Mouse (Mus musculus) intestine, postnatal 0 days (tissue): ENCODE data around the gene Nphp4. TPM values are rescaled to one million over a fixed set of nuclear protein-coding genes. Genes with fewer than 3 reads are reported as not detected.

ENCODE experiments used
- ATAC-seq: fragments of 200-750 bp; cut with Nextera tagmentation; 2 replicates; pipeline ENCODE4 v1.8.0; 2017; ENCODE audit warnings: mild to moderate bottlenecking, moderate TSS enrichment, moderate library complexity
- H3K27ac ChIP-seq: fragments of 300-500 bp; sonication (generic); 2 replicates; pipeline ENCODE4 v1.5.1; 2014; ENCODE audit warnings: mild to moderate bottlenecking, low read depth, low read length, moderate library complexity
- H3K27me3 ChIP-seq: fragments of 300-500 bp; sonication (generic); replicated peaks from 2 replicates; pipeline ENCODE4 v1.6.1; 2014; ENCODE audit warnings: low read length, mixed read lengths; ENCODE audit not compliant: control insufficient read depth, insufficient read depth
- H3K36me3 ChIP-seq: fragments of 300-500 bp; sonication (generic); 2 replicates; pipeline ENCODE4 v1.6.1; 2014; ENCODE audit warnings: mild to moderate bottlenecking, moderate library complexity; ENCODE audit not compliant: control insufficient read depth, insufficient read depth
- H3K4me1 ChIP-seq: fragments of 300-500 bp; sonication (generic); replicated peaks from 2 replicates; pipeline ENCODE4 v1.6.1; 2014; ENCODE audit warnings: antibody characterized with exemption, low read length, mixed read lengths; ENCODE audit not compliant: control insufficient read depth, insufficient read depth
- H3K4me2 ChIP-seq: fragments of 300-500 bp; sonication (generic); replicated peaks from 2 replicates; pipeline ENCODE4 v1.6.1; 2014; ENCODE audit warnings: low read depth, mild to moderate bottlenecking, moderate library complexity
- H3K4me3 ChIP-seq: fragments of 300-500 bp; sonication (generic); 2 replicates; pipeline ENCODE4 v1.5.1; 2014; ENCODE audit warnings: low read depth, low read length
- H3K9ac ChIP-seq: fragments of 300-500 bp; sonication (generic); 2 replicates; pipeline ENCODE4 v1.6.1; 2014; ENCODE audit warnings: mild to moderate bottlenecking, low read depth, low read length
- H3K9me3 ChIP-seq: fragments of 300-500 bp; sonication (generic); 2 replicates; pipeline ENCODE4 v1.6.1; 2016; ENCODE audit warnings: mixed run types; ENCODE audit not compliant: control insufficient read depth
- CTCF ChIP-seq: sonication (generic); IDR thresholded peaks from 2 replicates; pipeline ENCODE4 v1.5.1; 2016; ENCODE audit warnings: low read depth, mild to moderate bottlenecking, control low read depth, antibody characterized with exemption, moderate library complexity
- WGBS: fragments of 180-500 bp; shearing (Covaris S2); extraction: QIAGEN DNeasy Blood & Tissue Kit; methylation state at CpG from one replicate; pipeline ENCODE4 v1.1.7; 2014; 5-methylcytosine and 5-hydroxymethylcytosine counted together
- polyA plus RNA-seq: library from polyadenylated mRNA; unstranded; fragments of >200 nt; fragmentation: Nextera tagmentation; extraction: Ambion mirVana; gene quantifications from 2 replicates; pipeline ENCODE4 v1.2.1, GENCODE M21; 2015

Gene Nphp4
- polyA plus RNA-seq, 1 experiment from 2014 or later: 0.47 TPM

DNA sequence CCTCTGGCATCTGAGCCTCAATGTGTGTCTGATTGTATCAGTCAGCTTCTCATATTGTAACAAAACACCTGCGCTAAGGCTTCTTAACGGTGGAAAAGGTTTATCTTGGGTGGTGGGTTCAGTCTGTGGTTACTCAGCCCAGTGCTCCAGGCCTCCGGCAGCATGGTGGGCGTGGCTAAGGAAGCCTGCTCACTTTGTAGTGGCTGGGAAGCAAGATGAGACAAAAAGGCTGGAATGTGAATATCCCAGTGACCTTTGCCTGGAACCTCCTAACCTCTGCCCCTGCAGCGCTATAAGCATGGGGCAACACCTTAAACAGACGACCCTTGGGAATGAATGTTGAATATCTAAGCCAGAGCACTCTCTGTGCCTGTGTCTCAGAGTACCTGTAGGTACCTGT, 105.7 kb downstream of the Nphp4 start:
- 31% methylated on average over 6 of the region's 6 CpGs for WGBS
- Histone ChIP-seq H3K36me3 (no peaks in the 10 kb centered on the region), H3K27ac (no peak overlapping the region), H3K27me3 (no peaks in the 10 kb centered on the region), H3K9me3 (no peaks in the 10 kb centered on the region), H3K4me2 (no peak overlapping the region), H3K4me3 (no peak overlapping the region), H3K4me1 (no peaks in the 10 kb centered on the region), H3K9ac (no peak overlapping the region)
- no peak for ATAC-seq
- TF ChIP-seq CTCF: no peak

DNA sequence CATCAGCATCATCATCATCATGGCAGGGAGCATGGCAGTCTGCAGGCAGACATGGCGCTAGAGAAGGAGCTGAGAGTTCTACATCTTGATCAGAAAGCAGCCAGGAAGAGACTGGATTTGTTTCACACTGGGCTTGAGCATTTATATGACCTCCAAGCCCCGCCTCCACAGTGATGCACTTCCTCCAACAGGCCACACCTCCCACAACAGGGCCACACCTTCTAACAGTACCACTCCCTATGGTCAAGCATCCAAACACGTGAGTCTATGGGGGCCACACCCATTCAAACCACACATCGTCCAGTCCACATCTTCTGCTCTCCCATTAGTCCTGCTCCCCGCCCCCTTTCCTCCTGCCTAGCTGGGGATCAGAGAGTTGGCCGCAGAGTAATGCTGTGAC, 107.1 kb downstream of the Nphp4 start:
- no peak for TF ChIP-seq CTCF
- no peak overlapping the region for H3K4me2 ChIP-seq
- no peak overlapping the region for H3K27ac ChIP-seq
- no peaks in the 10 kb centered on the region for H3K4me1 ChIP-seq
- WGBS: 62% methylated on average over 6 of the region's 6 CpGs
- no peak overlapping the region for H3K9ac ChIP-seq
- H3K4me3 ChIP-seq: no peak overlapping the region
- H3K9me3 ChIP-seq: no peaks in the 10 kb centered on the region
- no peak for ATAC-seq
- H3K27me3 ChIP-seq: no peaks in the 10 kb centered on the region
- H3K36me3 ChIP-seq: no peaks in the 10 kb centered on the region

DNA sequence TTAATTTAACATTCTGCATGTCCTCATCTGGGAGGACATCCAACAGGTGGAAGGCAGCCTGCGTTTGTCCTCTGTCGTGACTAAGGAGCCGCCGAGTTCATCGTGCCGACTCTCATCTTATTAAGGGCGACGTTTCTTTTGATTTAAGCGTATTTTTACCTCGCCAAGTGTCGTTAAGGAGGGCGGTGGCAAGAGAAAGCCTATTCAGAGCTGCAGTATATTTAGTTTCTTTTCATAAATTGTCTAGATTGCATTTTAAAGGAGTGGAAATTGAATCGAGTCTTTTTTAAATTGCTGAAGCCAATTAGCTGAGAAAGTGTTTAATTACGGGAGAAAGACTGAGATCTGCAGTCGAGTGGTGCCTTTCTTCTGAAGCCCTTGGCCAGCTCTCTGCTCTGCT, 109.0 kb downstream of the Nphp4 start:
- ATAC-seq: no peak

DNA sequence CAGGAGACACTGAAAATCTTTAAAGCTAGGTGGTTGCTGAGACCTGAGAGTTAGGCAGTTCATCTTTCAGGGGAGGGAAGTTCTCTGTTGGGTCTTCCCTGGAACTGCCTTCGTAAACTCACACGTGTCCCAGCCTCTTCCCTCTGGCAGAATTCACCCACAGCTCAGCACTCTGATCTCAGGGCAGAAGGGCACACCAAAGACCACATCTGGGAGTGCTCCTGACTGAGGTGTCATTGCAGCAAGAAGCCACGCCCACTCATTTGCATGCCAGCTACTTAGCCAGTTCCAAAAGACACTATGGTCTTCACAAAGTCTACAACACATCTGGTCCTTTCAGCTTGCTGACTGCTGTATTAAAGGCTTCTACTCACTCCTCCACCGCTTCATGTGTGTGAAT, 109.7 kb downstream of the Nphp4 start:
- 37% methylated on average over 4 of the region's 4 CpGs for WGBS
- H3K4me3 ChIP-seq: no peak overlapping the region
- no peaks in the 10 kb centered on the region for H3K36me3 ChIP-seq
- ATAC-seq: no peak
- no peak for TF ChIP-seq CTCF
- H3K27ac ChIP-seq: no peak overlapping the region
- H3K4me2 ChIP-seq: no peak overlapping the region
- H3K9me3 ChIP-seq: no peaks in the 10 kb centered on the region
- H3K9ac ChIP-seq: no peak overlapping the region
- H3K4me1 ChIP-seq: no peaks in the 10 kb centered on the region
- no peaks in the 10 kb centered on the region for H3K27me3 ChIP-seq

More for the DNA sequence above, 109.0 kb downstream of the Nphp4 start:
- no peaks in the 10 kb centered on the region for H3K36me3 ChIP-seq
- no peaks in the 10 kb centered on the region for H3K9me3 ChIP-seq
- no peaks in the 10 kb centered on the region for H3K4me1 ChIP-seq
- no peak for TF ChIP-seq CTCF
- H3K4me2 ChIP-seq: no peak overlapping the region
- no peak overlapping the region for H3K4me3 ChIP-seq
- H3K27me3 ChIP-seq: no peaks in the 10 kb centered on the region
- H3K9ac ChIP-seq: no peak overlapping the region
- no peak overlapping the region for H3K27ac ChIP-seq
- WGBS: 80% methylated on average over 15 of the region's 15 CpGs

DNA sequence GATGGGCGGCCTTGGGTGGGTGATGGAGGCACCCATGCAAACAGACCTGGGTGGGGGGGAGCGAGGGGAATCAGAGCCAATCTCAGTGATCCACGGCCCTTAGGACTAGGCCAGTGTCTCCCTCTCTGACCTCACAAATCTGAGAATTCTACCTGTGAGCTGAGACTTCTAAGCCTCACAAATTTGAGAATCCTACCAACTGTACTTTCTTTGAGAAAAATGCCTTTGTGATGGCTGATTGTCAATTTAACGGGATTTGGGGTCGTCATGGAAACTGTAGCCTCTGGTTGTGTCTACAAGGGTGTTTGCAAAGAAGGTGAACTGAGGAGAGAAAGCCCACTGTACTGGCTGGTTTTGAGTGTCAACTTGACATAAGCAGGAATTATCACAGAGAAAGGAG, 127.8 kb downstream of the Nphp4 start:
- no peak overlapping the region for H3K4me3 ChIP-seq
- H3K4me2 ChIP-seq: no peak overlapping the region
- TF ChIP-seq CTCF: no peak
- WGBS: 89% methylated on average over 5 of the region's 5 CpGs
- ATAC-seq: no peak
- H3K27ac ChIP-seq: no peak overlapping the region
- no peaks in the 10 kb centered on the region for H3K27me3 ChIP-seq
- H3K9ac ChIP-seq: no peak overlapping the region
- no peaks in the 10 kb centered on the region for H3K36me3 ChIP-seq
- no peaks in the 10 kb centered on the region for H3K4me1 ChIP-seq
- H3K9me3 ChIP-seq: no peaks in the 10 kb centered on the region

DNA sequence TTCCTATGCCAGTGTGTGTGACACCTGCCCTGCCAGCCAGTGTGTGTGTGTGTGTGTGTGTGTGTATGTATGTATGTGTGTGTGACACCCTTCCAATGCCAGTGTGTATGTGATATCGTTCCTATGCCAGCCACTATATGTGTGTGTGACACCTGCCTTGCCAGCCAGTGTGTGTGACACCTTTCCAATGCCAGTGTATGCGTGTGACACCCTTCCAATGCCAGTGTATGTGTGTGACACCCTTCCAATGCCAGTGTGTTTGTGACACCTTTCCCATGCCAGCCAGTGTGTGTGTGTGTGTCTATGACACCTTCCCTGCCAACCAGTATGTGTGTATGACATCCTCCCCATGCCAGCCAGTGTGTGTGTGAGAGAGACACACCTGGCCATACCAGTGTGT, 132.7 kb downstream of the Nphp4 start:
- TF ChIP-seq CTCF: no peak
- Histone ChIP-seq H3K9ac (no peak overlapping the region), H3K4me3 (no peak overlapping the region), H3K27me3 (no peaks in the 10 kb centered on the region), H3K4me1 (no peaks in the 10 kb centered on the region), H3K36me3 (no peaks in the 10 kb centered on the region), H3K9me3 (no peaks in the 10 kb centered on the region), H3K27ac (no peak overlapping the region), H3K4me2 (no peak overlapping the region)
- WGBS: 88% methylated on average over 2 of the region's 2 CpGs
- ATAC-seq: no peak

DNA sequence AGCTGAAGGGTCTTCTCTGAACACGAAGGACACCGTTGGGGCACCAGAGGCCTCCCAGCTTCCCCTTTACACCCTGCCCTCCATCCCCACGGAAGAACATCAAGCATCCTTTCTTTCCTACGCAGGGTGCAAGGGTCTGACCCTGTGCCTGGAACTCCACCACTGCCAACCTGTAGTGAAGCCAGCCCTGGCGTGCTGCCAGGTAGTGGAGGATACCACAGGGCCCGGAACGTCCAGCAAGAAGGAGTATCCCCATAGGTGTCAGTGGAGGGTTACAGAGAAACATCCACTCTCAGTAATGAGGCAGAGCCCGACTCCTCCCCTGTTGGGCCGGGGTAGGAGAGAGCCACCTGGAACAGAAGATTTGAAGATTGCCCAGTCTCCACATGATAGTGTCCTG, 133.5 kb downstream of the Nphp4 start:
- H3K27ac ChIP-seq: no peak overlapping the region
- no peaks in the 10 kb centered on the region for H3K36me3 ChIP-seq
- no peak overlapping the region for H3K4me3 ChIP-seq
- 78% methylated on average over 9 of the region's 9 CpGs for WGBS
- no peaks in the 10 kb centered on the region for H3K9me3 ChIP-seq
- no peaks in the 10 kb centered on the region for H3K27me3 ChIP-seq
- no peak overlapping the region for H3K4me2 ChIP-seq
- no peak overlapping the region for H3K9ac ChIP-seq
- no peak for TF ChIP-seq CTCF
- no peaks in the 10 kb centered on the region for H3K4me1 ChIP-seq
- ATAC-seq: no peak

Other genes starting within 250 kb of the Nphp4 start
- gene Gpr153, start 202.5 kb upstream of the Nphp4 start, polyA plus RNA-seq: 2.9 and 3.1 TPM in 2 replicates
- gene Hes3, start 185.0 kb upstream of the Nphp4 start, polyA plus RNA-seq: not detected in 2 replicates
- 12.6 and 12.9 TPM in 2 replicates for gene Icmt, start 179.5 kb upstream of the Nphp4 start, polyA plus RNA-seq
- 0.69 and 0.70 TPM in 2 replicates for gene Rnf207, start 157.7 kb upstream of the Nphp4 start, polyA plus RNA-seq
- 281 and 296 TPM in 2 replicates for gene Rpl22, start 151.0 kb upstream of the Nphp4 start, polyA plus RNA-seq
- 1.4 and 1.5 TPM in 2 replicates for gene Chd5, start 138.1 kb upstream of the Nphp4 start, polyA plus RNA-seq
- 1.1 and 2.0 TPM in 2 replicates for gene Kcnab2, start 1.2 kb downstream of the Nphp4 start, polyA plus RNA-seq